Mouse (Mus musculus): Measurements from ENCODE around the gene D6Ertd527e. TPM values are rescaled to one million over a fixed set of nuclear protein-coding genes. Genes with fewer than 3 reads are reported as not detected.

Gene D6Ertd527e
- total and polyA plus RNA-seq, 2 experiments = not detected

DNA sequence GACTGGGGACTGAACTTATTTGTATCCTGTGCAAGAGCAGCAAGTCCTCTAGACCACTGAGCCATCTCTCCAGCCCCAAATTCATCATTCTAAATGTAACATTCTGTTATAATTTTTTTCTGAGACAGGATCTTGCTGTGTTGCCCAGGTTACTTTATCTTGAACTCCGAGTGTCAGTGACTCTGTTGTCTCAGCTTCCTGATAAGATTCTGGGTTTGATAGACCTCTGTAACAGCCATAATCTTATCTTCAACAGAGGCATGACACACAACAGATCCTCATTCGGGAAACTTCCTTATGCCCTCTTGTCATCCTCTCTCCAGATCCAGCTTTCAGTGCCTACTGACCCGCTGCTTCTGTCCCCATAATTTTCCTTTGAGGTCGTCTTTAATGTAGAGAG, 31.8 kb upstream of the D6Ertd527e start:
- WGBS = 63% methylated on average over 4 of the region's 4 CpGs
- H3K4me1 ChIP-seq (ENCODE audit: control insufficient read depth, insufficient read depth, low read length) = no peaks in the 10 kb centered on the region

DNA sequence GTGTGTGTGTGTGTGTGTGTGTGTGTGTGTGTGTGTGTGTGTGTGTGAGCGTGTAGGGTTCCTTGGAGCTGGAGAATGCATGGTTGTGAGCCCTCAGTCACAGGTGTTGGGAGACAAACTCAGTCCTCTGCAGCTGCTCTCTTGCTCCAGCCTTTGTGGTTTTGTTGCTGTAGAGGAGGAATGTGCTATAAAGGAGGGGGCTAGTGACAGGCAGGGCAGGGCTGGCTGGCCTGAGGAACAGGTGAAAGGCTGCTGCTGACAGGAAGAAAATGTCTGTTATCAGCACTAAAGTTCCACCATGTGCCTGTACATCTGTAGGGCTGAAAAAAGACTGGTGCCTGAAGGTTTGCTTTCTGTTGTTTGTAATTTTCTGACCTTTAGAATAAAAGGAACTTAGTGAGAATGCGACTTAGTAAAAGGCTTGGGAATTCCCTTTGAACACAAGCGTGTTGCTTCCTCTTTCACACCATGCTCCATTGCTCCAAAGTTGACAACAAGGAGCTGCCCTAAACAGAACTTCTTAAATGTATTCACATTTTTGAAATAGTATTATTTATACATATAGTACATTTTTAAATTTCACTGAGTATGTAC, 29.4 kb upstream of the D6Ertd527e start:
- Histone ChIP-seq H3K79me2 (ENCODE audit: control insufficient read depth, insufficient read depth, low read length) (no peaks in the 10 kb centered on the region), H3K4me1 (ENCODE audit: control insufficient read depth, insufficient read depth, low read length) (no peaks in the 10 kb centered on the region), H3K9ac (ENCODE audit: low read depth, low read length) (no peak overlapping the region), H3K27me3 (ENCODE audit: control insufficient read depth, insufficient read depth, low read length) (no peaks in the 10 kb centered on the region), H3K36me3 (ENCODE audit: control insufficient read depth, insufficient read depth, low read length) (peaks cover 62% of the 10 kb centered on the region), H3K4me3 (ENCODE audit: insufficient read depth, low read depth, low read length) (no peak overlapping the region), H3K27ac (replicated peaks; ENCODE audit: insufficient read depth, low read depth, low read length) (no peak overlapping the region)
- no peak for DNase-seq (ENCODE audit: extremely low read depth, low read depth, low spot score)
- TF ChIP-seq CTCF (IDR thresholded peaks at IDR 0.05; ENCODE audit: low read depth, low read length) (no peak), POLR2A (IDR thresholded peaks at IDR 0.05; ENCODE audit: extremely low read depth, insufficient read depth, low read length) (no peak)
- 87% methylated on average over 3 of the region's 3 CpGs for WGBS

More for the DNA sequence above, 31.8 kb upstream of the D6Ertd527e start:
- no peak overlapping the region for H3K4me3 ChIP-seq (ENCODE audit: insufficient read depth, low read depth, low read length)
- no peak overlapping the region for H3K9ac ChIP-seq (ENCODE audit: low read depth, low read length)
- no peak overlapping the region for H3K27ac ChIP-seq (replicated peaks; ENCODE audit: insufficient read depth, low read depth, low read length)
- H3K79me2 ChIP-seq (ENCODE audit: control insufficient read depth, insufficient read depth, low read length) = no peaks in the 10 kb centered on the region
- peaks cover 62% of the 10 kb centered on the region for H3K36me3 ChIP-seq (ENCODE audit: control insufficient read depth, insufficient read depth, low read length)
- no peaks in the 10 kb centered on the region for H3K27me3 ChIP-seq (ENCODE audit: control insufficient read depth, insufficient read depth, low read length)
- TF ChIP-seq POLR2A (IDR thresholded peaks at IDR 0.05; ENCODE audit: extremely low read depth, insufficient read depth, low read length) (no peak), CTCF (IDR thresholded peaks at IDR 0.05; ENCODE audit: low read depth, low read length) (no peak)
- DNase-seq (ENCODE audit: extremely low read depth, low read depth, low spot score) = no peak

DNA sequence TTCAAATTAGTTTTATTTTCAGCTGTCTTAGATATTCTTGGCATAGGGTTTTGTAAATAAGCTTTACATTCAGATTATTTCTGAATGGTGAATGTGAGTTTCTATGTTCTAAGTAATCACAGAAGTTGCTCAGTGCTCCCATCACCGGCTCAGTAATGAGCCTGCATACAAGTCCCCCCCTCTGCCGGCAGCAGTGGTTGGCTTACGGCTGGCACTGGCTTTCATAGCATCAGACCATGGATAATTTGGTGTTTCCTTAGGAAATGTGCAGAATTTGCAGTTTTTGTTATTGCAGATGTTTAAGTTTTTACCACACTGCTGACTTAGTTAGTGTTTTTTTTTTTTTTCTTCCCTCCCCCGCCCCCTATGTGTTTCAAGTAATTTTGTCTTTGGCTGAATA, 25.1 kb upstream of the D6Ertd527e start:
- Histone ChIP-seq H3K4me1 (ENCODE audit: control insufficient read depth, insufficient read depth, low read length) (no peaks in the 10 kb centered on the region), H3K9ac (ENCODE audit: low read depth, low read length) (no peak overlapping the region), H3K36me3 (ENCODE audit: control insufficient read depth, insufficient read depth, low read length) (peaks cover 67% of the 10 kb centered on the region), H3K27ac (replicated peaks; ENCODE audit: insufficient read depth, low read depth, low read length) (no peak overlapping the region), H3K27me3 (ENCODE audit: control insufficient read depth, insufficient read depth, low read length) (no peaks in the 10 kb centered on the region), H3K79me2 (ENCODE audit: control insufficient read depth, insufficient read depth, low read length) (no peaks in the 10 kb centered on the region), H3K4me3 (ENCODE audit: insufficient read depth, low read depth, low read length) (no peak overlapping the region)
- TF ChIP-seq POLR2A (IDR thresholded peaks at IDR 0.05; ENCODE audit: extremely low read depth, insufficient read depth, low read length) = no peak
- no peak for TF ChIP-seq CTCF (IDR thresholded peaks at IDR 0.05; ENCODE audit: low read depth, low read length)
- DNase-seq (ENCODE audit: extremely low read depth, low read depth, low spot score) = no peak
- 87% methylated on average over 4 of the region's 4 CpGs for WGBS

DNA sequence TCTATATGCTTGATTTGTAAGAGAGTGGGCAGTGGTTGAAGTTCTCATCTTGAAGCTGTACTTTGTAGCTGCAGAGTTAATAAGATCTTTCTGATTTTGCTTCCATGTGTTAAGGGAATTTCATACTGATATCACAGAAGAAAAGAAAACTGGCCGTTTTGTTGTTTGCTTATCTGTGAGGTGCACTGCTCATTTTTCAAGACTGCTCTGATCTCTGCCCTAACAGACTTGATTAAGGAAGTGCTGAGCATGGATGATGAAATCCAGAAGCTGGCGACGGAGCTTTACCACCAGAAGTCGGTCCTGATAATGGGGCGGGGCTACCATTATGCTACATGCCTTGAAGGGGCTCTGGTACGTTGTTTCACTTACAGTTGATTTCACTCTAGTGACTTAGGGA, 19.5 kb upstream of the D6Ertd527e start:
- Histone ChIP-seq H3K9ac (ENCODE audit: low read depth, low read length) (no peak overlapping the region), H3K79me2 (ENCODE audit: control insufficient read depth, insufficient read depth, low read length) (no peaks in the 10 kb centered on the region), H3K4me1 (ENCODE audit: control insufficient read depth, insufficient read depth, low read length) (no peaks in the 10 kb centered on the region), H3K36me3 (ENCODE audit: control insufficient read depth, insufficient read depth, low read length) (peaks cover 76% of the 10 kb centered on the region), H3K27ac (replicated peaks; ENCODE audit: insufficient read depth, low read depth, low read length) (no peak overlapping the region), H3K27me3 (ENCODE audit: control insufficient read depth, insufficient read depth, low read length) (no peaks in the 10 kb centered on the region), H3K4me3 (ENCODE audit: insufficient read depth, low read depth, low read length) (no peak overlapping the region)
- WGBS = 80% methylated on average over 6 of the region's 6 CpGs
- DNase-seq (ENCODE audit: extremely low read depth, low read depth, low spot score) = no peak
- TF ChIP-seq POLR2A (IDR thresholded peaks at IDR 0.05; ENCODE audit: extremely low read depth, insufficient read depth, low read length) (no peak), CTCF (IDR thresholded peaks at IDR 0.05; ENCODE audit: low read depth, low read length) (no peak)

DNA sequence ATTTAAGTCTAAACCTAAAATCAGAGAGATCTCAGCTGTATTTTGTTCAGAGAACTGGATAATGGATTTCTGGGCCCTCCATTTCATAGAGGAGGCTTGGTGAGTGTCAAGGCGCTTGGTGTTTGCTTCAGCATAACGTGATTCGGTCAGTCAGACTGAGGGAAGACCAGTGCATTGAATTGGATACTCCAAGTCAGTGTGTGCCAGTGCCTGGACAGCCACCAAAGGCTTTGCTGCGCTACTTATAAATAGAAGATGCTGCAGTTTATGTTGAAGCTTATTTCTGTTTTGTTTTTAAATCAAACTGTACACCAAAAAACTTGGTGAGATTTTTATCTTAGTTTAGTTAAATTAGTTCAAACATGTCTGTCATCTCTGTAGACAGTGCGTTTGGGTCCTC, 16.2 kb upstream of the D6Ertd527e start:
- no peak overlapping the region for H3K27ac ChIP-seq (replicated peaks; ENCODE audit: insufficient read depth, low read depth, low read length)
- TF ChIP-seq POLR2A (IDR thresholded peaks at IDR 0.05; ENCODE audit: extremely low read depth, insufficient read depth, low read length) = no peak
- TF ChIP-seq CTCF (IDR thresholded peaks at IDR 0.05; ENCODE audit: low read depth, low read length) = no peak
- H3K4me3 ChIP-seq (ENCODE audit: insufficient read depth, low read depth, low read length) = no peak overlapping the region
- no peaks in the 10 kb centered on the region for H3K27me3 ChIP-seq (ENCODE audit: control insufficient read depth, insufficient read depth, low read length)
- no peaks in the 10 kb centered on the region for H3K4me1 ChIP-seq (ENCODE audit: control insufficient read depth, insufficient read depth, low read length)
- no peak for DNase-seq (ENCODE audit: extremely low read depth, low read depth, low spot score)
- H3K36me3 ChIP-seq (ENCODE audit: control insufficient read depth, insufficient read depth, low read length) = peaks cover 63% of the 10 kb centered on the region
- no peaks in the 10 kb centered on the region for H3K79me2 ChIP-seq (ENCODE audit: control insufficient read depth, insufficient read depth, low read length)
- no peak overlapping the region for H3K9ac ChIP-seq (ENCODE audit: low read depth, low read length)
- WGBS = 96% methylated on average over 5 of the region's 5 CpGs

DNA sequence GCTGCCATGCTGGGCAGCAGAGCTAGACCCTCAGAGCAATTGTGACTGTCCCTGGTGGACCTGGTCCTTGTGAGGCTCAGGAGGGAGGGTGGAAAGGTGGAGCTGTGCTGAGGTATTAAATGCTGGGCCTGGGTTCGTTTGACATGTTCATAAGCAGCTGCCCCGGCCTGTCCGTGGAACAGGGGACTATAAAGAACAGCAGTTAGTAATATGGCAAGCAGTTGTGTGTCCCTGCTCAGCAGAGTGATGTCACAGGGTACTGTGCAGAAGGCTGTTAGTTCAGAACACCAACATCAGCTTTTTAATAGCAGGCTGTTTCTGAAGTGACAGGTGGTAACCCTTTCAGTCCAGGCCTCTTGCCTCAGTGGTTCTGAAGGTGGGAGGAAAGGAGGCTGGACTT, 13.7 kb upstream of the D6Ertd527e start:
- no peak for DNase-seq (ENCODE audit: extremely low read depth, low read depth, low spot score)
- no peak overlapping the region for H3K27ac ChIP-seq (replicated peaks; ENCODE audit: insufficient read depth, low read depth, low read length)
- TF ChIP-seq POLR2A (IDR thresholded peaks at IDR 0.05; ENCODE audit: extremely low read depth, insufficient read depth, low read length) (no peak), CTCF (IDR thresholded peaks at IDR 0.05; ENCODE audit: low read depth, low read length) (no peak)
- H3K79me2 ChIP-seq (ENCODE audit: control insufficient read depth, insufficient read depth, low read length) = no peaks in the 10 kb centered on the region
- H3K27me3 ChIP-seq (ENCODE audit: control insufficient read depth, insufficient read depth, low read length) = no peaks in the 10 kb centered on the region
- H3K4me1 ChIP-seq (ENCODE audit: control insufficient read depth, insufficient read depth, low read length) = no peaks in the 10 kb centered on the region
- H3K36me3 ChIP-seq (ENCODE audit: control insufficient read depth, insufficient read depth, low read length) = peaks cover 41% of the 10 kb centered on the region
- H3K9ac ChIP-seq (ENCODE audit: low read depth, low read length) = no peak overlapping the region
- WGBS = 86% methylated on average over 3 of the region's 3 CpGs
- no peak overlapping the region for H3K4me3 ChIP-seq (ENCODE audit: insufficient read depth, low read depth, low read length)
